Mouse (Mus musculus): ENCODE results near the gene Cdkal1. TPM values are rescaled to one million over a fixed set of nuclear protein-coding genes. Genes with fewer than 3 reads are reported as not detected.
A peak's percentile ranks its signal among the peaks of the same experiment; 100 is the strongest.

Cdkal1 gene
- polyA plus RNA-seq, 1 experiment from 2014 or later = 28.2 TPM

GRCm38 (mm10) chr13:29434726-29435125 lies 420.7 kb downstream of the Cdkal1 start:
- Histone ChIP-seq H3K9me3 (no peaks in the 10 kb centered on the region), H3K9ac (no peak overlapping the region), H3K4me1 (0 out of 2 replicates have a peak, but pooled peaks cover 3% of the 10 kb centered on the region), H3K4me3 (no peak overlapping the region), H3K27me3 (replicated peaks) (no peaks in the 10 kb centered on the region), H3K27ac (no peak overlapping the region), H3K36me3 (no peaks in the 10 kb centered on the region), H3K4me2 (replicated peaks) (no peak overlapping the region)
- WGBS = 74% methylated on average over 4 of the region's 4 CpGs
- no peak for ATAC-seq (ENCODE audit: low FRiP score, low read depth)

GRCm38 (mm10) chr13:29430919-29431318 lies 424.6 kb downstream of the Cdkal1 start:
- WGBS = 45% methylated on average over 4 of the region's 4 CpGs
- Histone ChIP-seq H3K4me3 (no peak overlapping the region), H3K36me3 (no peaks in the 10 kb centered on the region), H3K4me2 (replicated peaks) (no peak overlapping the region), H3K27me3 (replicated peaks) (no peaks in the 10 kb centered on the region), H3K4me1 (0 out of 2 replicates have a peak, but pooled peaks cover 3% of the 10 kb centered on the region), H3K27ac (no peak overlapping the region), H3K9ac (no peak overlapping the region), H3K9me3 (no peaks in the 10 kb centered on the region)
- no peak for ATAC-seq (ENCODE audit: low FRiP score, low read depth)

GRCm38 (mm10) chr13:29429877-29430276 lies 425.6 kb downstream of the Cdkal1 start:
- WGBS = 53% methylated on average over 4 of the region's 4 CpGs
- 0 out of 2 replicates have a peak, but pooled peaks cover 3% of the 10 kb centered on the region for H3K4me1 ChIP-seq
- H3K27me3 ChIP-seq (replicated peaks) = no peaks in the 10 kb centered on the region
- no peak overlapping the region for H3K9ac ChIP-seq
- no peak for ATAC-seq (ENCODE audit: low FRiP score, low read depth)
- H3K4me3 ChIP-seq = no peak overlapping the region
- no peaks in the 10 kb centered on the region for H3K36me3 ChIP-seq
- no peaks in the 10 kb centered on the region for H3K9me3 ChIP-seq
- no peak overlapping the region for H3K4me2 ChIP-seq (replicated peaks)
- H3K27ac ChIP-seq = no peak overlapping the region

- Histone ChIP-seq H3K4me3 (no peak overlapping the region), H3K27ac (no peak overlapping the region), H3K9me3 (no peaks in the 10 kb centered on the region), H3K4me2 (replicated peaks) (no peak overlapping the region), H3K36me3 (no peaks in the 10 kb centered on the region), H3K27me3 (replicated peaks) (no peaks in the 10 kb centered on the region), H3K9ac (no peak overlapping the region), H3K4me1 (no peaks in the 10 kb centered on the region)
- WGBS = 93% methylated on average over 6 of the region's 6 CpGs
- ATAC-seq (ENCODE audit: low FRiP score, low read depth) = no peak
Measured at GRCm38 (mm10) chr13:29429196-29429595, 426.3 kb downstream of the Cdkal1 start.

GRCm38 (mm10) chr13:29416450-29417136 lies 438.9 kb downstream of the Cdkal1 start:
- Histone ChIP-seq H3K4me3 (no peak overlapping the region), H3K27me3 (replicated peaks) (no peaks in the 10 kb centered on the region), H3K27ac (peak overlapping the region; percentile 43), H3K9me3 (no peaks in the 10 kb centered on the region), H3K9ac (no peak overlapping the region), H3K4me2 (replicated peaks) (0 out of 2 replicates have a peak overlapping the region, but pooled peaks have one; percentile 7), H3K4me1 (peaks cover 37% of the 10 kb centered on the region), H3K36me3 (no peaks in the 10 kb centered on the region)
- WGBS = 9% methylated on average over 8 of the region's 8 CpGs
- ATAC-seq (ENCODE audit: low FRiP score, low read depth) = peak; percentile 92

- 24% methylated on average over 2 of the region's 2 CpGs for WGBS
Measured at GRCm38 (mm10) chr13:29415967-29416366, 439.5 kb downstream of the Cdkal1 start.

GRCm38 (mm10) chr13:29414878-29415277 lies 440.6 kb downstream of the Cdkal1 start:
- no peaks in the 10 kb centered on the region for H3K27me3 ChIP-seq (replicated peaks)
- H3K4me1 ChIP-seq = peaks cover 37% of the 10 kb centered on the region
- no peak overlapping the region for H3K27ac ChIP-seq
- no peak overlapping the region for H3K4me3 ChIP-seq
- no peak overlapping the region for H3K9ac ChIP-seq
- no peak overlapping the region for H3K4me2 ChIP-seq (replicated peaks)
- 46% methylated on average over 6 of the region's 6 CpGs for WGBS
- no peaks in the 10 kb centered on the region for H3K9me3 ChIP-seq
- no peak for ATAC-seq (ENCODE audit: low FRiP score, low read depth)
- H3K36me3 ChIP-seq = no peaks in the 10 kb centered on the region

More at GRCm38 (mm10) chr13:29415967-29416366, 439.5 kb downstream of the Cdkal1 start:
- no peaks in the 10 kb centered on the region for H3K36me3 ChIP-seq
- ATAC-seq (ENCODE audit: low FRiP score, low read depth) = peak; percentile 78
- peak overlapping the region; percentile 22; the same call in 1 of the 2 replicates for H3K4me2 ChIP-seq (replicated peaks)
- no peak overlapping the region for H3K4me3 ChIP-seq
- H3K27me3 ChIP-seq (replicated peaks) = no peaks in the 10 kb centered on the region
- H3K9me3 ChIP-seq = no peaks in the 10 kb centered on the region
- H3K4me1 ChIP-seq = peaks cover 37% of the 10 kb centered on the region
- H3K9ac ChIP-seq = no peak overlapping the region
- H3K27ac ChIP-seq = peak overlapping the region; percentile 59

GRCm38 (mm10) chr13:29414470-29414869 lies 441.0 kb downstream of the Cdkal1 start:
- Histone ChIP-seq H3K4me3 (no peak overlapping the region), H3K4me2 (replicated peaks) (no peak overlapping the region), H3K36me3 (no peaks in the 10 kb centered on the region), H3K9ac (no peak overlapping the region), H3K27ac (peak overlapping the region; percentile 9; the same call in 1 of the 2 replicates), H3K27me3 (replicated peaks) (no peaks in the 10 kb centered on the region), H3K4me1 (peaks cover 37% of the 10 kb centered on the region), H3K9me3 (no peaks in the 10 kb centered on the region)
- no peak for ATAC-seq (ENCODE audit: low FRiP score, low read depth)
- WGBS = 27% methylated on average over 3 of the region's 3 CpGs

GRCm38 (mm10) chr13:29411176-29411575 lies 444.3 kb downstream of the Cdkal1 start:
- H3K4me1 ChIP-seq = peaks cover 29% of the 10 kb centered on the region
- no peak overlapping the region for H3K4me3 ChIP-seq

GRCm38 (mm10) chr13:29407619-29408018 lies 447.9 kb downstream of the Cdkal1 start:
- ATAC-seq (ENCODE audit: low FRiP score, low read depth) = no peak
- no peak overlapping the region for H3K4me2 ChIP-seq (replicated peaks)
- no peak overlapping the region for H3K4me3 ChIP-seq
- H3K9ac ChIP-seq = no peak overlapping the region
- H3K4me1 ChIP-seq = 0 out of 2 replicates have a peak, but pooled peaks cover 7% of the 10 kb centered on the region
- H3K27ac ChIP-seq = no peak overlapping the region
- 77% methylated on average over 1 of the region's 1 CpGs for WGBS
- no peaks in the 10 kb centered on the region for H3K36me3 ChIP-seq
- H3K27me3 ChIP-seq (replicated peaks) = no peaks in the 10 kb centered on the region
- H3K9me3 ChIP-seq = no peaks in the 10 kb centered on the region

More at GRCm38 (mm10) chr13:29411176-29411575, 444.3 kb downstream of the Cdkal1 start:
- no peaks in the 10 kb centered on the region for H3K36me3 ChIP-seq
- no peak overlapping the region for H3K27ac ChIP-seq
- 93% methylated on average over 6 of the region's 6 CpGs for WGBS
- no peak overlapping the region for H3K4me2 ChIP-seq (replicated peaks)
- ATAC-seq (ENCODE audit: low FRiP score, low read depth) = no peak
- H3K27me3 ChIP-seq (replicated peaks) = no peaks in the 10 kb centered on the region
- no peak overlapping the region for H3K9ac ChIP-seq
- no peaks in the 10 kb centered on the region for H3K9me3 ChIP-seq

- ATAC-seq (ENCODE audit: low FRiP score, low read depth) = no peak
Measured at GRCm38 (mm10) chr13:29405316-29405715, 450.2 kb downstream of the Cdkal1 start.

GRCm38 (mm10) chr13:29403217-29403616 lies 452.3 kb downstream of the Cdkal1 start:
- Histone ChIP-seq H3K9me3 (no peaks in the 10 kb centered on the region), H3K27me3 (replicated peaks) (no peaks in the 10 kb centered on the region), H3K4me1 (peaks cover 11% of the 10 kb centered on the region; the same call in 1 of the 2 replicates), H3K4me3 (no peak overlapping the region), H3K9ac (no peak overlapping the region), H3K27ac (no peak overlapping the region), H3K4me2 (replicated peaks) (no peak overlapping the region), H3K36me3 (no peaks in the 10 kb centered on the region)
- WGBS = 83% methylated on average over 5 of the region's 5 CpGs
- no peak for ATAC-seq (ENCODE audit: low FRiP score, low read depth)

More at GRCm38 (mm10) chr13:29405316-29405715, 450.2 kb downstream of the Cdkal1 start:
- Histone ChIP-seq H3K4me3 (no peak overlapping the region), H3K36me3 (no peaks in the 10 kb centered on the region), H3K9me3 (no peaks in the 10 kb centered on the region), H3K4me2 (replicated peaks) (no peak overlapping the region), H3K9ac (no peak overlapping the region), H3K27ac (no peak overlapping the region), H3K27me3 (replicated peaks) (no peaks in the 10 kb centered on the region), H3K4me1 (peaks cover 6% of the 10 kb centered on the region; the same call in 1 of the 2 replicates)
- 75% methylated on average over 5 of the region's 5 CpGs for WGBS
